Mouse (Mus musculus) limb, embryonic 14.5 days (tissue): ENCODE measurements around the gene Anxa4. TPM values are rescaled to one million over a fixed set of nuclear protein-coding genes. Genes with fewer than 3 reads are reported as not detected.

Source experiments
- ATAC-seq: fragments of 200-750 bp; cut with Nextera tagmentation; 2 replicates; pipeline ENCODE4 v1.8.0; 2017; ENCODE audit warnings: low read depth, moderate number of reproducible peaks, moderate TSS enrichment; ENCODE audit not compliant: low FRiP score
- DNase-seq: peaks from one replicate; pipeline ENCODE4 v3.0.0-alpha.2; 2015; ENCODE audit warnings: low spot score
- H3K27ac ChIP-seq: fragments of 300-500 bp; sonication (generic); replicated peaks from 2 replicates; pipeline ENCODE4 v1.5.1; 2014; ENCODE audit warnings: low read depth, mild to moderate bottlenecking, low read length, moderate library complexity, mixed read lengths
- H3K27me3 ChIP-seq: fragments of 300-500 bp; sonication (generic); 2 replicates; pipeline ENCODE4 v1.6.1; 2014; ENCODE audit warnings: low read length, mixed read lengths; ENCODE audit not compliant: control insufficient read depth, insufficient read depth
- H3K36me3 ChIP-seq: fragments of 300-500 bp; sonication (generic); 2 replicates; pipeline ENCODE4 v1.6.1; 2014; ENCODE audit warnings: mild to moderate bottlenecking, low read length, moderate library complexity, mixed read lengths; ENCODE audit not compliant: control insufficient read depth, insufficient read depth
- H3K4me1 ChIP-seq: fragments of 300-500 bp; sonication (generic); 2 replicates; pipeline ENCODE4 v1.6.1; 2014; ENCODE audit warnings: antibody characterized with exemption, low read length, mixed read lengths; ENCODE audit not compliant: control insufficient read depth, insufficient read depth
- H3K4me2 ChIP-seq: fragments of 300-500 bp; sonication (generic); replicated peaks from 2 replicates; pipeline ENCODE4 v1.6.1; 2014; ENCODE audit warnings: low read depth, mild to moderate bottlenecking, low read length, moderate library complexity; ENCODE audit not compliant: severe bottlenecking
- H3K4me3 ChIP-seq: fragments of 300-500 bp; sonication (generic); replicated peaks from 2 replicates; pipeline ENCODE4 v1.5.1; 2014; ENCODE audit warnings: low read length
- H3K9ac ChIP-seq: fragments of 300-500 bp; sonication (generic); 2 replicates; pipeline ENCODE4 v1.6.1; 2014; ENCODE audit warnings: mild to moderate bottlenecking, low read depth, low read length, moderate library complexity; ENCODE audit not compliant: severe bottlenecking
- H3K9me3 ChIP-seq: fragments of 300-500 bp; sonication (generic); 2 replicates; pipeline ENCODE4 v1.6.1; 2016; ENCODE audit warnings: low read length; ENCODE audit not compliant: control insufficient read depth
- POLR2A ChIP-seq: fragments of 200-500 bp; IDR thresholded peaks from 2 replicates; pipeline ENCODE4 v1.8.0; 2012; ENCODE audit warnings: inconsistent platforms, mild to moderate bottlenecking, moderate library complexity, borderline replicate concordance; ENCODE audit not compliant: insufficient read depth, insufficient read length; ENCODE audit errors: extremely low read depth
- WGBS: fragments of 180-500 bp; shearing (Covaris S2); extraction: QIAGEN DNeasy Blood & Tissue Kit; methylation state at CpG from one replicate; pipeline ENCODE4 v1.1.7; 2014; 5-methylcytosine and 5-hydroxymethylcytosine counted together
- polyA plus RNA-seq, 2 experiments: library from polyadenylated mRNA; depleted of rRNA in 1 of 2; stranded (reverse) in 1 of 2; unstranded in 1 of 2; fragments of >200 nt; fragmentation: Nextera tagmentation in 1 of 2; extraction: Ambion mirVana in 1 of 2; gene quantifications; 2 replicates each; pipeline versions ENCODE4 v1.2.1 to v1.2.3; 2012 to 2014

Anxa4 gene
- polyA plus RNA-seq (2012; rRNA removed) (23.1 and 28.3 TPM in 2 replicates), polyA plus RNA-seq (2014; fragmentation: Nextera tagmentation; extraction: Ambion mirVana) (45.6 and 50.5 TPM in 2 replicates)

DNA sequence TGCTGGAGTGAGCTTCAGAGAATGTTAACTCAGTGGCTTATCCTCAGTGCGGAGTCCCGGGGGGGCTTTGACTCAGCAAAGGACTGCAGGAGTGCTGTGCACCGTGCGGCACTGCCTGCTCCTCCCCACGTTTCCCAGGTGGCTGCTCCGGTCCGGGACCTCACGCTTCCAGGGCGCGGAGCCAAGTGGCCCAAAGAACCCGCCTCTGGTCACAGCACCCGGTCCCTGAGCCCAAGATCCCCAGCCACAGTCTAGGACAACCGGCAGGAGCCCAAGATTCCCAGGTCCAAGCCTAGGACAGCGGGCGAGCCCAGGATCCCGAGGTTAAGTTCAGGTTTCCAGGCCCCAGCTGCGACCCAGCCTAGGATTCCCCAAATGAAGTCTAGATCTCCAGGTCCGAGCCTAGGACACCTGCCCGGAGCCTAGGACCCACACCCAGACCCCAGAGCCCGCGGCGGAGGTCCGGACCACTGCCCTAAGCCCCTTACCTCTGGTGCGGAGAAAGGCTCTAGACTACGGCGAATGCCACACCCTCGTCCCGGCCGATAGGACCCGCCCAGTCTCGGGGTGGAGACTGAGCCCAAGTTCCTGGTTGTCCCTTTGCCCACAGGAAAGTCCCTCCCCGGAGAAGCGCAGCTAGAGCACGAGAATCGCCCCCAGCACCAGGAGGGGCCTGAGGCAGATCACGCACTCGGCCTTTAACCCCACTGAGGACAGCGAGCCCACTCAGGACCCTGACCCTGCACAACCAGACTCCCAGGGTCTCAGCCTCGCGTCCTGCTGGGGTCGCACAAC lies at the start of gene Anxa4:
Gene Anxa4 (minus strand): TSS at position 564 of the 795 bp plus-strand sequence.
- peak within 1 kb of the TSS; percentile 71 for H3K4me3 ChIP-seq
- H3K9ac ChIP-seq: peak within 1 kb of the TSS; percentile 61
- peak; percentile 76 for DNase-seq
- no peaks in the 10 kb centered on the region for H3K9me3 ChIP-seq
- H3K27me3 ChIP-seq: no peaks in the 10 kb centered on the region
- peak within 1 kb of the TSS; percentile 97 for H3K4me2 ChIP-seq
- WGBS: under 1% methylated on average over 41 of the region's 41 CpGs
- H3K4me1 ChIP-seq: peaks cover 3% of the 10 kb centered on the region; the same call in 1 of the 2 replicates
- H3K27ac ChIP-seq: no peak within 1 kb of the TSS
- TF ChIP-seq POLR2A: no peak
- H3K36me3 ChIP-seq: no peaks in the 10 kb centered on the region
- peak; percentile 86 for ATAC-seq

DNA sequence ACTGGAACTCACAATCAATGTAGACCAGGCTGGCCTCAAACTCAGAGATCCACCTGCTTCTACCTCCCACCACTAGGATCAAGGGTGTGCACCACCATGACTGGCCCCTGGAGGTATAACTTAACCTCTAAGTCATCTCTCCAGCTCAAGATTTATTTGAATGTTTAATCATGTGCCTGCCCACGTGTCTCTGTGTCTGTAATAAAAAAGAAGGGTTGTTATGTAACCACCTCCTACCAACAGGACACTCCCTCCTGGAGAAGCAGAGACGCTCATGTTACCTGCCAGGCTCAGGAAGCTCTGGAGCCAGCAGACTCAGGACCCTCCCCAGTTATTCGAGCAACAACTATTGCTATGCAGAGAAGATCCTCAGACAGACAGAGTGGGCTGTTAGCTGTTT lies 48.6 kb upstream of the Anxa4 start:
- 39% methylated on average over 3 of the region's 3 CpGs for WGBS
- Histone ChIP-seq H3K36me3 (no peaks in the 10 kb centered on the region), H3K4me1 (no peaks in the 10 kb centered on the region), H3K9ac (no peak overlapping the region), H3K27me3 (no peaks in the 10 kb centered on the region), H3K27ac (no peak overlapping the region), H3K4me2 (no peak overlapping the region), H3K9me3 (no peaks in the 10 kb centered on the region), H3K4me3 (no peak overlapping the region)
- ATAC-seq: no peak
- DNase-seq: no peak
- no peak for TF ChIP-seq POLR2A

DNA sequence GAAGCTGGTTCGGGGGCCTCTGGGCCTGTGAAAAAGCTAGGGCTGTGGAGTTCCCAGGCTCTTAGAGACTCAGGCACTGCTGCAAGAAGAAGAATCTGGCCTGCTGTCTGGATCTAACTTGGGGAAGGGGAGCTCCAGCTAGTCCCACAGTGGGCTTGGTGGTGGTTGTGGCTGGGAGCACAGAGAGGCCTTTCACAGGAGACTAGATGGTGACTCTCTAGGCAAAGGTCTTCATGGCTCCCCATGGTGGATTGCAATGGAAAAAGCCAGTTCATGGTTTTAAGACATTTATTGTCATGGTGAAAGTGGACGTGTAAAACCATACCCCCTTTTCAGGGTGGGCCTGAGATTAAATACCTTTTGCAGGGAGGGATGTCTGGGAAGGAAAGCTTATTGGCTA lies 45.7 kb upstream of the Anxa4 start:
- WGBS: 60% methylated on average over 2 of the region's 2 CpGs
- DNase-seq: no peak
- no peak for ATAC-seq

DNA sequence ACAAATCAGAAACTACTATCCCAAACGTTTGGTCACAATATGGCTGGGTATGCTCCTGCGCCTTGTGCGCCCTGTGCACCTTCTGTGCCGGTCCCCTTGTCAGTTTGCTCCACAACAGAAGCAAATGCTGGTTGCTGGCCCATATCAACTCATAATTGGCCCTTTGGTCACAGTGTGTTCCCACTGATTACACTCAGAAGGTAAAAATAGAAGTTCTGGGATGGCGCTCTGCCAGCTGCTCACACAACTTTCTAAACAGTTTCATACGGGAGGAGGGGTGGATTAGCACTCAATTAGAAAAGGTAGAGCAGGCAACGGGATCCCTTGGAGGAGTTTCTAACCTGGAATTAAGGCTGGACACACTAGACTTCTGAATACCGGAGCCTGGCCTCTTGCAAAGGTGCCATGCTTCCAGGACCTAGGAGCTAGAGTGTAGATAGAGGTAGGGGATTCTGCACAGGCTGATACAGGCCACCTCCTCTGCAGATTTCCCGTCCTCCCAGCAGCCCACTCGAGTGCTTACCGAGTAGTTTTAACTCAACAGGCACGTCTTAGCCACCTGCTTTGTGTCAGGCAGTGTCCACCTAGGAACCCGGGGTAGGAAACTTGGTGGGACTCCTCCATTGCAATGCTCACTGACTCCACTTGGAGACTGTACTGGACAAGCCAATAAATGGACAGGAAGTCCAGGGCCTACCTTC lies 39.6 kb upstream of the Anxa4 start:
- ATAC-seq (no peak), DNase-seq (no peak)
- TF ChIP-seq POLR2A: no peak
- Histone ChIP-seq H3K4me3 (no peak overlapping the region), H3K9ac (no peak overlapping the region), H3K9me3 (no peaks in the 10 kb centered on the region), H3K4me2 (no peak overlapping the region), H3K27me3 (no peaks in the 10 kb centered on the region), H3K27ac (no peak overlapping the region), H3K36me3 (no peaks in the 10 kb centered on the region), H3K4me1 (peaks cover 8% of the 10 kb centered on the region; the same call in 1 of the 2 replicates)
- 68% methylated on average over 13 of the region's 13 CpGs for WGBS

More for the DNA sequence above, 45.7 kb upstream of the Anxa4 start:
- Histone ChIP-seq H3K27ac (no peak overlapping the region), H3K9me3 (no peaks in the 10 kb centered on the region), H3K36me3 (no peaks in the 10 kb centered on the region), H3K4me1 (0 out of 2 replicates have a peak, but pooled peaks cover 2% of the 10 kb centered on the region), H3K9ac (no peak overlapping the region), H3K27me3 (no peaks in the 10 kb centered on the region), H3K4me3 (no peak overlapping the region), H3K4me2 (no peak overlapping the region)
- no peak for TF ChIP-seq POLR2A

DNA sequence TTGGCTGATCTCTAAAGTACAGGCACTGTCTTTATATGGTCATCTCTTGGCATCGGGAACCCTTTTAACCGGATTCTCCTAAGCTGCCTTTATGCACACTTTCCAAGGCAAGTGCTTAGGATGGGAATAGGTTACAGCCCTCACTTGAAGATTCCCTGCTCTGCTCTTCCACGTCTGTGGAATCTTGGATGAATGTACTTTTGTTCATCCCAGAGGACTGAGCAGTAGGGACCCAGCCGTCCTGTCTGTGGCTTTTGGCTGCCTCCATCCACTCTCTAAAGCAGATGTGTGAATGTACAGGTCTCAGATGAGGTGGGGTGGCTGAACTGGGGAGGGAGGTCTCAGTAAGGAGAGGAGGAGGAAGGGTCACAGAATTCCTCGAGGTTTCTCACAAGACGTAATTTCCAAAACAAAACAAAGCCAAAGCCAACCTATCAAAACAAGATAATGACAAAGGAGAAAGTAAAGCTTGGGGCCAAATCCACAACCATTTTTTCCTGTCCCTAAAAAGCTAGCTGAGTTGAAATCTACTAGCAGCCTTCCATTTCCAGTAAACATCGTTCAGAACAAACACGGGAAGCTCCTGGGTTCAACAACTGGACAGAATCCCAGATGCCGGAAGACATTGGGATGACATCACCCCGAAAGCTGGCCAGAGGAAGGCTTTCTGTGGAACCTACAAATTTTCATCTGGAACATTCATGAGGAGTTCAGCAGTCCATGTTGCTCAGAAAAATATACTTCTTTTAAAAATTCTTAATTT lies 37.5 kb upstream of the Anxa4 start:
- Histone ChIP-seq H3K36me3 (no peaks in the 10 kb centered on the region), H3K4me2 (no peak overlapping the region), H3K4me1 (peaks cover 6% of the 10 kb centered on the region; the same call in 1 of the 2 replicates), H3K9me3 (no peaks in the 10 kb centered on the region), H3K9ac (no peak overlapping the region), H3K4me3 (no peak overlapping the region), H3K27ac (peak overlapping the region; percentile 44; the same call in 1 of the 2 replicates), H3K27me3 (no peaks in the 10 kb centered on the region)
- TF ChIP-seq POLR2A: no peak
- peak; percentile 83 for ATAC-seq
- DNase-seq: peak; percentile 66
- WGBS: 71% methylated on average over 10 of the region's 10 CpGs
